Mouse (Mus musculus) lung, embryonic 16.5 days (tissue): ENCODE results near the gene Arhgap35. TPM values are rescaled to one million over a fixed set of nuclear protein-coding genes. Genes with fewer than 3 reads are reported as not detected.
A peak's percentile ranks its signal among the peaks of the same experiment; 100 is the strongest.

Experiments
- ATAC-seq: fragments of 200-750 bp; cut with Nextera tagmentation; 2 replicates; pipeline ENCODE4 v1.8.0; 2017; ENCODE audit warnings: low read depth, mild to moderate bottlenecking, moderate library complexity
- H3K27ac ChIP-seq: fragments of 300-500 bp; sonication (generic); 2 replicates; pipeline ENCODE4 v1.5.1; 2014; ENCODE audit warnings: mild to moderate bottlenecking, control low read depth, low read length
- H3K27me3 ChIP-seq: fragments of 300-500 bp; sonication (generic); 2 replicates; pipeline ENCODE4 v1.6.1; 2014; ENCODE audit warnings: low read depth, low read length, mixed read lengths; ENCODE audit not compliant: control insufficient read depth, insufficient read depth
- H3K36me3 ChIP-seq: fragments of 300-500 bp; sonication (generic); 2 replicates; pipeline ENCODE4 v1.6.1; 2014; ENCODE audit warnings: low read length; ENCODE audit not compliant: control insufficient read depth, insufficient read depth
- H3K4me1 ChIP-seq: fragments of 300-500 bp; sonication (generic); replicated peaks from 2 replicates; pipeline ENCODE4 v1.6.1; 2014; ENCODE audit warnings: low read length, mixed read lengths; ENCODE audit not compliant: control insufficient read depth, insufficient read depth
- H3K4me2 ChIP-seq: fragments of 300-500 bp; sonication (generic); 2 replicates; pipeline ENCODE4 v1.6.1; 2014; ENCODE audit warnings: low read depth, low read length, control low read depth
- H3K4me3 ChIP-seq: fragments of 300-500 bp; sonication (generic); 2 replicates; pipeline ENCODE4 v1.5.1; 2014; ENCODE audit warnings: mild to moderate bottlenecking, low read length, control low read depth
- H3K9ac ChIP-seq: fragments of 300-500 bp; sonication (generic); 2 replicates; pipeline ENCODE4 v1.6.1; 2014; ENCODE audit warnings: low read length, control low read depth
- H3K9me3 ChIP-seq: fragments of 300-500 bp; sonication (generic); 2 replicates; pipeline ENCODE4 v1.6.1; 2016; ENCODE audit warnings: low read length; ENCODE audit not compliant: control insufficient read depth
- WGBS: fragments of 180-500 bp; shearing (Covaris S2); extraction: QIAGEN DNeasy Blood & Tissue Kit; methylation state at CpG from one replicate; pipeline ENCODE4 v1.1.7; 2014; 5-methylcytosine and 5-hydroxymethylcytosine counted together
- polyA plus RNA-seq: library from polyadenylated mRNA; unstranded; fragments of >200 nt; fragmentation: Nextera tagmentation; extraction: Ambion mirVana; gene quantifications from 2 replicates; pipeline ENCODE4 v1.2.1, GENCODE M21; 2015

Gene Arhgap35
- polyA plus RNA-seq, 1 experiment from 2014 or later = 17.8 TPM

DNA sequence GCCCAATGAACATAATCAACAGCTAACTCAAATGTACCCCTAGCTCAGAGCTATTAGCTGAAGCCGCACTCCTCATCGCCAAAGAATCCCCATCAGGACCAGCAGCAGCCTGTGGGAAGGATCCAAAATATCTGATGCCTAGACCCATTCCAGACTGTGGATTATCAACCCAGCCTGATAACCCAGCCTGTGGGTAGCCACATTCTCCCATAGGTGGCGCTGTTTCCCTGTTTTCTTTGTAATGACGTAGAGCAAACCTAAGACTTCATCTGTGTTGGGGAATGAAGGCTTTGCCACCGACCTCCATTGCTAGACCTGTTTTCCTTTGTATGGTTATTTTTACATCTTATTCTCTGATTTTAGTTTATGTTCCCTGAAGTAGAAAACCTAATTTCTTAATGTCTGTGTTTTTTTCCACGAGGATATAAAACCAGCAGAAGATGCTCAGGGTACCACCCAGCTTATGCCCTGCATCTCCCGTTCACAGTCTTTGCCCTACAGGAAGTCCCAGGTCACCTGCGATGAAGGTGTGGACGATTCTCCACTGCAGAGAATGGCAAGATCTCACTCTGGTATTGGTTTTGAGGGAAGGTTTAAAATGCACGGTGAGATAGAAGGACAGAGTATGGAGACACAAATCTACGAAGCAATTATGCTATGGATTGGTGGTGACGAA is 13.4 kb upstream of the Arhgap35 start:
- no peak overlapping the region for H3K4me2 ChIP-seq
- 31% methylated on average over 12 of the region's 12 CpGs for WGBS
- ATAC-seq = peak; percentile 59; the same call in 1 of the 2 replicates
- H3K36me3 ChIP-seq = no peaks in the 10 kb centered on the region
- H3K4me3 ChIP-seq = no peak overlapping the region
- no peaks in the 10 kb centered on the region for H3K9me3 ChIP-seq
- H3K27me3 ChIP-seq = no peaks in the 10 kb centered on the region
- no peak overlapping the region for H3K9ac ChIP-seq
- H3K4me1 ChIP-seq = no peaks in the 10 kb centered on the region
- H3K27ac ChIP-seq = no peak overlapping the region

- no peak overlapping the region for H3K9ac ChIP-seq
- no peak overlapping the region for H3K27ac ChIP-seq
- H3K9me3 ChIP-seq = no peaks in the 10 kb centered on the region
- no peak for ATAC-seq
- no peaks in the 10 kb centered on the region for H3K36me3 ChIP-seq
- H3K4me2 ChIP-seq = no peak overlapping the region
- H3K4me3 ChIP-seq = no peak overlapping the region
- peaks cover 5% of the 10 kb centered on the region; the same call in 1 of the 2 replicates for H3K4me1 ChIP-seq
- no peaks in the 10 kb centered on the region for H3K27me3 ChIP-seq
These were observed 8.9 kb upstream of the Arhgap35 start for GRCm38 (mm10) chr7:16623687-16624086.

- peaks cover 11% of the 10 kb centered on the region; the same call in 1 of the 2 replicates for H3K4me1 ChIP-seq
- H3K4me2 ChIP-seq = no peak overlapping the region
- H3K4me3 ChIP-seq = no peak overlapping the region
- H3K9me3 ChIP-seq = no peaks in the 10 kb centered on the region
- no peaks in the 10 kb centered on the region for H3K36me3 ChIP-seq
- no peaks in the 10 kb centered on the region for H3K27me3 ChIP-seq
- no peak overlapping the region for H3K9ac ChIP-seq
- 44% methylated on average over 4 of the region's 4 CpGs for WGBS
- no peak for ATAC-seq
- no peak overlapping the region for H3K27ac ChIP-seq
These were observed 8.3 kb upstream of the Arhgap35 start for GRCm38 (mm10) chr7:16623131-16623530.

GRCm38 (mm10) chr7:16621066-16621622 is 6.4 kb upstream of the Arhgap35 start:
- Histone ChIP-seq H3K4me1 (peaks cover 19% of the 10 kb centered on the region), H3K9me3 (no peaks in the 10 kb centered on the region), H3K4me3 (no peak overlapping the region), H3K27ac (no peak overlapping the region), H3K4me2 (no peak overlapping the region), H3K9ac (no peak overlapping the region), H3K36me3 (no peaks in the 10 kb centered on the region), H3K27me3 (no peaks in the 10 kb centered on the region)
- 46% methylated on average over 8 of the region's 8 CpGs for WGBS
- peak; percentile 14; the same call in 1 of the 2 replicates for ATAC-seq

GRCm38 (mm10) chr7:16618661-16619211 is 3.9 kb upstream of the Arhgap35 start:
- peak overlapping the region; percentile 89 for H3K27ac ChIP-seq
- no peaks in the 10 kb centered on the region for H3K9me3 ChIP-seq
- no peaks in the 10 kb centered on the region for H3K36me3 ChIP-seq
- 1% methylated on average over 30 of the region's 30 CpGs for WGBS
- H3K27me3 ChIP-seq = no peaks in the 10 kb centered on the region
- ATAC-seq = peak; percentile 46
- peaks cover 24% of the 10 kb centered on the region for H3K4me1 ChIP-seq
- peak overlapping the region; percentile 57 for H3K4me2 ChIP-seq
- H3K9ac ChIP-seq = peak overlapping the region; percentile 26
- H3K4me3 ChIP-seq = peak overlapping the region; percentile 38

DNA sequence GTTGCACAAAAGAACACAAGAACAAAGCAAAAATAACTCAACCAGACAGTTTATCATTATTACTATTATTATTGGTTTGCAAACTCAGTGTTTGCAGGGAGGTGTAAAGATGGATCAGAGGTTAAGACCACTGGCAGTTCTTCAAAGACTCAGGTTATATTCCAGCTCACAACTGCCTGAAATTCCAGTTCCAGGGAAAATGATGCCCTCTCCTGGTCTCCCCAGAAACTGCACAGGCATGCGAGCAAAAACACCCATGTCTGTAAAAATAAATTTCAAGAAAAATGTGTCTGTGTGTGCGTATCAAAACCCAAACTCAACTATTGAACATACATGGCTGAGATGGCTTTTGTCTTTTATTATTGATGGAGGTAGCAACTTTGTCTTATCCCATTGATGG is 2.3 kb upstream of the Arhgap35 start:
- H3K27ac ChIP-seq = no peak overlapping the region

GRCm38 (mm10) chr7:16614171-16614887 is 464 bp downstream of the Arhgap35 start:
- H3K27me3 ChIP-seq = no peaks in the 10 kb centered on the region
- H3K9ac ChIP-seq = peak overlapping the region; percentile 98
- H3K27ac ChIP-seq = peak overlapping the region; percentile 100
- peak overlapping the region; percentile 55 for H3K4me2 ChIP-seq
- peak; percentile 51 for ATAC-seq
- no peaks in the 10 kb centered on the region for H3K36me3 ChIP-seq
- 1% methylated on average over 39 of the region's 101 CpGs for WGBS
- H3K4me3 ChIP-seq = peak overlapping the region; percentile 87
- no peaks in the 10 kb centered on the region for H3K9me3 ChIP-seq
- peaks cover 61% of the 10 kb centered on the region for H3K4me1 ChIP-seq

More for the DNA sequence above, 2.3 kb upstream of the Arhgap35 start:
- no peaks in the 10 kb centered on the region for H3K36me3 ChIP-seq
- no peak overlapping the region for H3K9ac ChIP-seq
- WGBS = 21% methylated on average over 2 of the region's 2 CpGs
- no peaks in the 10 kb centered on the region for H3K27me3 ChIP-seq
- no peaks in the 10 kb centered on the region for H3K9me3 ChIP-seq
- no peak overlapping the region for H3K4me3 ChIP-seq
- peaks cover 38% of the 10 kb centered on the region for H3K4me1 ChIP-seq
- ATAC-seq = no peak
- no peak overlapping the region for H3K4me2 ChIP-seq

GRCm38 (mm10) chr7:16613461-16614170 is 1.2 kb downstream of the Arhgap35 start:
- Histone ChIP-seq H3K27ac (peak overlapping the region; percentile 100), H3K4me1 (peaks cover 58% of the 10 kb centered on the region), H3K9ac (peak overlapping the region; percentile 98), H3K4me2 (peak overlapping the region; percentile 55), H3K36me3 (no peaks in the 10 kb centered on the region), H3K27me3 (no peaks in the 10 kb centered on the region), H3K9me3 (no peaks in the 10 kb centered on the region), H3K4me3 (peak overlapping the region; percentile 87)
- 1% methylated on average over 20 of the region's 20 CpGs for WGBS
- ATAC-seq = no peak
